Mouse (Mus musculus): ENCODE results near the gene Kif17.

Gene Kif17

GRCm38 (mm10) chr4:138250088-138250960 lies at the start of gene Kif17, which contains the start of gene Sh2d5:
Gene Kif17, plus strand, starts transcription at chr4:138250435.
Gene Sh2d5, plus strand, starts transcription at chr4:138250403.
- in situ Hi-C loops (cut with MboI; ENCODE audit: low sequenced_read_pairs): no loop called here

GRCm38 (mm10) chr4:138200769-138201168 lies 49.5 kb upstream of the Kif17 start:
- in situ Hi-C loops (cut with MboI; ENCODE audit: low sequenced_read_pairs): no loop called here

- in situ Hi-C loops (cut with MboI; ENCODE audit: low sequenced_read_pairs): no loop called here
These were observed 48.5 kb upstream of the Kif17 start for GRCm38 (mm10) chr4:138201696-138202095.

- in situ Hi-C loops (cut with MboI; ENCODE audit: low sequenced_read_pairs): no loop called here
These were observed 40.1 kb upstream of the Kif17 start for GRCm38 (mm10) chr4:138210116-138210515.

- in situ Hi-C loops (cut with MboI; ENCODE audit: low sequenced_read_pairs): no loop called here
These were observed 36.4 kb upstream of the Kif17 start for GRCm38 (mm10) chr4:138213861-138214260.

GRCm38 (mm10) chr4:138215671-138216199 lies 34.5 kb upstream of the Kif17 start:
- in situ Hi-C loops (cut with MboI; ENCODE audit: low sequenced_read_pairs): no loop called here

- in situ Hi-C loops (cut with MboI; ENCODE audit: low sequenced_read_pairs): no loop called here
These were observed 33.9 kb upstream of the Kif17 start, which contains the start of gene Hp1bp3 for GRCm38 (mm10) chr4:138216200-138216890. Gene Hp1bp3, plus strand, starts transcription at chr4:138216296.

- in situ Hi-C loops (cut with MboI; ENCODE audit: low sequenced_read_pairs): no loop called here
These were observed 33.3 kb upstream of the Kif17 start for GRCm38 (mm10) chr4:138216891-138217392.

GRCm38 (mm10) chr4:138217441-138217840 lies 32.8 kb upstream of the Kif17 start:
- in situ Hi-C loops (cut with MboI; ENCODE audit: low sequenced_read_pairs): no loop called here

- in situ Hi-C loops (cut with MboI; ENCODE audit: low sequenced_read_pairs): no loop called here
These were observed 32.1 kb upstream of the Kif17 start for GRCm38 (mm10) chr4:138217951-138218685.

- in situ Hi-C loops (cut with MboI; ENCODE audit: low sequenced_read_pairs): no loop called here
These were observed 30.9 kb upstream of the Kif17 start for GRCm38 (mm10) chr4:138219331-138219730.

GRCm38 (mm10) chr4:138220761-138221160 lies 29.5 kb upstream of the Kif17 start:
- in situ Hi-C loops (cut with MboI; ENCODE audit: low sequenced_read_pairs): no loop called here

- in situ Hi-C loops (cut with MboI; ENCODE audit: low sequenced_read_pairs): no loop called here
These were observed 28.8 kb upstream of the Kif17 start for GRCm38 (mm10) chr4:138221406-138221805.

- in situ Hi-C loops (cut with MboI; ENCODE audit: low sequenced_read_pairs): no loop called here
These were observed 27.8 kb upstream of the Kif17 start for GRCm38 (mm10) chr4:138222396-138222795.

- in situ Hi-C loops (cut with MboI; ENCODE audit: low sequenced_read_pairs): no loop called here
These were observed 26.6 kb upstream of the Kif17 start for GRCm38 (mm10) chr4:138223623-138224022.

GRCm38 (mm10) chr4:138246756-138247665 lies 3.2 kb upstream of the Kif17 start:
- in situ Hi-C loops (cut with MboI; ENCODE audit: low sequenced_read_pairs): no loop called here

GRCm38 (mm10) chr4:138251819-138252218 lies 1.6 kb downstream of the Kif17 start:
- in situ Hi-C loops (cut with MboI; ENCODE audit: low sequenced_read_pairs): no loop called here

- in situ Hi-C loops (cut with MboI; ENCODE audit: low sequenced_read_pairs): no loop called here
These were observed 2.0 kb downstream of the Kif17 start for GRCm38 (mm10) chr4:138252231-138252630.

GRCm38 (mm10) chr4:138257116-138257687 lies 7.0 kb downstream of the Kif17 start:
- in situ Hi-C loops (cut with MboI; ENCODE audit: low sequenced_read_pairs): no loop called here
